Mouse (Mus musculus) forebrain, embryonic 12.5 days (tissue): ENCODE data around the gene Zfp710. TPM values are rescaled to one million over a fixed set of nuclear protein-coding genes. Genes with fewer than 3 reads are reported as not detected.

Source experiments
- ATAC-seq: fragments of 200-750 bp; cut with Nextera tagmentation; 2 replicates; pipeline ENCODE4 v1.8.0; 2017; ENCODE audit warnings: moderate TSS enrichment; ENCODE audit not compliant: low FRiP score
- H3K27ac ChIP-seq: fragments of 300-500 bp; sonication (generic); 2 replicates; pipeline ENCODE4 v1.5.1; 2016; ENCODE audit warnings: mild to moderate bottlenecking
- H3K27me3 ChIP-seq: fragments of 300-500 bp; sonication (generic); 2 replicates; pipeline ENCODE4 v1.6.1; 2016; ENCODE audit warnings: mild to moderate bottlenecking
- H3K36me3 ChIP-seq: fragments of 300-500 bp; sonication (generic); replicated peaks from 2 replicates; pipeline ENCODE4 v1.6.1; 2016; ENCODE audit warnings: mild to moderate bottlenecking
- H3K4me1 ChIP-seq: fragments of 300-500 bp; sonication (generic); 2 replicates; pipeline ENCODE4 v1.6.1; 2016
- H3K4me2 ChIP-seq: fragments of 300-500 bp; sonication (generic); 2 replicates; pipeline ENCODE4 v1.6.1; 2016; ENCODE audit warnings: mild to moderate bottlenecking, moderate library complexity
- H3K4me3 ChIP-seq: fragments of 300-500 bp; sonication (generic); replicated peaks from 2 replicates; pipeline ENCODE4 v1.5.1; 2016; ENCODE audit warnings: mild to moderate bottlenecking
- H3K9ac ChIP-seq: fragments of 300-500 bp; sonication (generic); 2 replicates; pipeline ENCODE4 v1.6.1; 2016; ENCODE audit warnings: mild to moderate bottlenecking
- H3K9me3 ChIP-seq: fragments of 300-500 bp; sonication (generic); 2 replicates; pipeline ENCODE4 v1.6.1; 2016
- WGBS: fragments of 180-500 bp; shearing (Covaris S2); methylation state at CpG from one replicate; pipeline ENCODE4 v1.1.7; 2016; 5-methylcytosine and 5-hydroxymethylcytosine counted together
- polyA plus RNA-seq: library from polyadenylated mRNA; unstranded; fragments of >200 nt; fragmentation: Nextera tagmentation; extraction: Ambion mirVana; gene quantifications from 2 replicates; pipeline ENCODE4 v1.2.1, GENCODE M21; 2016

Zfp710 gene
- polyA plus RNA-seq, 1 experiment from 2014 or later: 30.5 TPM

GRCm38 (mm10) chr7:80092351-80093046, 67.9 kb downstream of the Zfp710 start:
- 77% methylated on average over 9 of the region's 9 CpGs for WGBS
- H3K27me3 ChIP-seq: no peaks in the 10 kb centered on the region
- no peak overlapping the region for H3K4me2 ChIP-seq
- H3K9me3 ChIP-seq: no peaks in the 10 kb centered on the region
- H3K4me3 ChIP-seq: no peak overlapping the region
- H3K27ac ChIP-seq: no peak overlapping the region
- peaks cover 98% of the 10 kb centered on the region for H3K36me3 ChIP-seq
- H3K4me1 ChIP-seq: no peaks in the 10 kb centered on the region
- ATAC-seq: no peak
- no peak overlapping the region for H3K9ac ChIP-seq

- Histone ChIP-seq H3K27ac (no peak overlapping the region), H3K36me3 (peaks cover 98% of the 10 kb centered on the region)
- no peak for ATAC-seq
These were observed 69.9 kb downstream of the Zfp710 start for GRCm38 (mm10) chr7:80094481-80094880.

DNA sequence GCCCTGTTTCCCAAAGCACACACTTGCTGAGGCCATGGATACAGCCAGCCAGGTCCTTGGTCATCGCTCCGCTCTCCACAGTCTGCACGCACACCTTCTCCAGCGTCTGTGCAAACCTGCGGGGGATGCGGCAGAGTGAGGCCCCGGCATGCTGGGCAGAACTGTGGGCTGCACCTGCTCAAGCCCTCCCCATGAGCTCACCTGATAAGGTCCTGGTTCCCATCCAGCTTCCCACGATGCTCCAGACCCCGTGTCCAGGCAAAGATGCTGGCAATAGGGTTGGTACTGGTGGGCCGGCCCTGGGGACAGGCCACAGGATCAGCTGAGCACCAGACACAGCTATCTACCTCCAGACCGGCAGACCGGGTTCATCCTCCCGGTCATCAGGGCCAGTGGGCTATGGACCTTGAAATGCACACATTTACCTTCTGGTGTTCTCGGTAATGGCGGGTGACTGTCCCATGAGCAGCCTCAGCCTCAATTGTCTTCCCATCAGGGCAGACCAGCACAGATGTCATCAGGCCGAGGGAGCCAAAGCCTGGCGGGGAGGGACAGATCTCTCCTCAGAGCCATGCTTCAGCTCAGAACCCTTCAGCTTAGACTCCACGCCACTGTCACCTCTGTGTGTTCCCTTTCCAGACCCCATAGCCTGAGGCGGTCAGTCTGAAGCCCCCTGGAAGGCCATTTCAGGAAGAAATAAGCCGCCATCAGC, 71.1 kb downstream of the Zfp710 start:
- WGBS: 94% methylated on average over 20 of the region's 20 CpGs
- no peaks in the 10 kb centered on the region for H3K4me1 ChIP-seq
- no peak for ATAC-seq
- no peak overlapping the region for H3K9ac ChIP-seq
- peaks cover 98% of the 10 kb centered on the region for H3K36me3 ChIP-seq
- H3K27me3 ChIP-seq: no peaks in the 10 kb centered on the region
- no peaks in the 10 kb centered on the region for H3K9me3 ChIP-seq
- no peak overlapping the region for H3K27ac ChIP-seq
- no peak overlapping the region for H3K4me2 ChIP-seq
- H3K4me3 ChIP-seq: no peak overlapping the region

More at GRCm38 (mm10) chr7:80094481-80094880, 69.9 kb downstream of the Zfp710 start:
- no peak overlapping the region for H3K4me3 ChIP-seq
- WGBS: 84% methylated on average over 5 of the region's 5 CpGs
- H3K4me1 ChIP-seq: no peaks in the 10 kb centered on the region
- H3K9me3 ChIP-seq: no peaks in the 10 kb centered on the region
- no peaks in the 10 kb centered on the region for H3K27me3 ChIP-seq
- no peak overlapping the region for H3K9ac ChIP-seq
- no peak overlapping the region for H3K4me2 ChIP-seq

- peaks cover 100% of the 10 kb centered on the region for H3K36me3 ChIP-seq
- no peak overlapping the region for H3K4me2 ChIP-seq
- no peaks in the 10 kb centered on the region for H3K27me3 ChIP-seq
- no peaks in the 10 kb centered on the region for H3K9me3 ChIP-seq
- ATAC-seq: no peak
- H3K27ac ChIP-seq: no peak overlapping the region
- 96% methylated on average over 13 of the region's 13 CpGs for WGBS
- no peak overlapping the region for H3K9ac ChIP-seq
- H3K4me3 ChIP-seq: no peak overlapping the region
- H3K4me1 ChIP-seq: 0 out of 2 replicates have a peak, but pooled peaks cover under 1% of the 10 kb centered on the region
These were observed 73.9 kb downstream of the Zfp710 start for GRCm38 (mm10) chr7:80098389-80098976.

DNA sequence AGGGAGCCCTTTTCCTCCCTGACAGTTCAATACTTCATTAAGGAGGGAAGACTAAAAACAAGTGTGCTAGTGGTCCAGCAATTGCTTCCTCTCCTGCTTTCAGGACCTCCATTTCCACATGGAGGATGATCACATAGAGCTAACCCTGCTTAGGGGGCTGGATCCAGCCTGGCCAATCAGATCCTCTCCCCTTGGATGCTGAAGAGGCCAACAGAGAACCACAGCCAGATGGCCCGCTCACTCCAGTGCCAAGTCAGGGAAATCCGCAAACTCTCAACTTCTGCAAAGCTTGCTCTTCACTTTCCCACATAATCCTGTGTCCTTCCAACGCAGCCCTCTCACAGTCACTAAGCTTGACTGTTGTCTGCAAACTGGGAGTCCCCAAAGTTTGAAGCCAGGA, 78.7 kb downstream of the Zfp710 start:
- 0 out of 2 replicates have a peak, but pooled peaks cover 2% of the 10 kb centered on the region for H3K4me1 ChIP-seq
- H3K4me3 ChIP-seq: no peak overlapping the region
- WGBS: 93% methylated on average over 3 of the region's 3 CpGs
- no peak for ATAC-seq
- no peak overlapping the region for H3K4me2 ChIP-seq
- no peaks in the 10 kb centered on the region for H3K9me3 ChIP-seq
- H3K9ac ChIP-seq: no peak overlapping the region
- H3K27me3 ChIP-seq: no peaks in the 10 kb centered on the region
- H3K36me3 ChIP-seq: peaks cover 69% of the 10 kb centered on the region
- no peak overlapping the region for H3K27ac ChIP-seq

DNA sequence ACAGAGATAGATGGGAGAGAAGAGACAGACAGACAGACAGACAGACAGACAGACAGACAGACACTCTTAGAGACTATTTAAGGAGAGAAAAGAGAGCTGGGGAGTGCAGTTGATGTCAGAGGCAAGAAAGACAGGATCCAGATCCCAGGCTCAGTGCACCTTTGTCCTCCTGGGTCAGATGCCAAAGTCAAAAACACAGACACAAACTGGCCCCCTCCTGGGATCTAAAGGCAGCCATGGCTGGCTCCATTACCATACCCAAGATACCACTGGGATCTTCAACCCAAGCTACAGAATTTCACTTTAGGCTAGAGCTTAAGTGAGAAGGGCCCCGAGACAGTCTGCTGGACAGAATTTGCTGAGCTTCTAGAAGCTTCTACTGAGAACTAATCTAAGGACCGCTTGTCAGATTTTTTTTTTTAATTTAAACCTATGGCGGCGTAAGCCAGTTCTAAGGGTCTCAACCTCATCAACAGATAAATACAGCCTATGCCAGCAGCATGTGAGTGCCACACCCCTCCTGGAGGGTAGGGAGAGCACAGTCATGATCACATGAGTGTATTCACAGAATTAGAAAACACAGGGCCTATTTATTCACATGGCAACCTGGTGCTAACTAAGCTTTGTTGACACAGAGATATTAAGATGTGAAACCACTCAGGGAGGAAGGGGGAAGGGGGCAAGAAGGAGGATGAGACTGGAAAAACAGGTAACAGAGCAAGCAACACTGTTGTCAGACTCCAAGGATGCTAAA, 81.2 kb downstream of the Zfp710 start:
- H3K4me3 ChIP-seq: no peak overlapping the region
- H3K27me3 ChIP-seq: no peaks in the 10 kb centered on the region
- H3K27ac ChIP-seq: no peak overlapping the region
- 0 out of 2 replicates have a peak, but pooled peaks cover 2% of the 10 kb centered on the region for H3K4me1 ChIP-seq
- H3K36me3 ChIP-seq: peaks cover 58% of the 10 kb centered on the region
- WGBS: 94% methylated on average over 4 of the region's 4 CpGs
- H3K4me2 ChIP-seq: no peak overlapping the region
- H3K9me3 ChIP-seq: no peaks in the 10 kb centered on the region
- no peak overlapping the region for H3K9ac ChIP-seq
- ATAC-seq: no peak

DNA sequence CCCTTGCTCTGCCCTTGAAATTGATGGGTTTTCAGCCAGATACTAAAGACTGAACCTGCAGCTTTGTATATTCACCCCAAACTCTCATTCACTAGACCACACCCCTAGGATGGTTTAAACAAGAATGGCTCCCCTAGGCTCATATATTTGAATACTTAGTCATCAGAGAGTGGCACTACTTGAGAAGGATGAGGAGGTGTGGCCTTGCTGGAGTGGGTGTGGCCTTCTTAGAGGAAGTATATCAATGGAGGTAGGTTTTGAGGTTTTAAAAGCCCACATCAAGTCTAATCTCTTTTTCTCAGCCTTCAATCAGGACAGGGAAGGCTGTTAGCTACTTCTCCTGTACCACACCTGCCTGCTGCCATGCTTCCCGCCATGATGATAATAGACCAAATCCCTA, 81.8 kb downstream of the Zfp710 start:
- peaks cover 7% of the 10 kb centered on the region for H3K4me1 ChIP-seq
- H3K36me3 ChIP-seq: peaks cover 52% of the 10 kb centered on the region
- no peak overlapping the region for H3K9ac ChIP-seq
- H3K4me2 ChIP-seq: no peak overlapping the region
- ATAC-seq: no peak
- no peak overlapping the region for H3K4me3 ChIP-seq
- H3K27me3 ChIP-seq: no peaks in the 10 kb centered on the region
- H3K27ac ChIP-seq: no peak overlapping the region
- H3K9me3 ChIP-seq: no peaks in the 10 kb centered on the region
- WGBS: 100% methylated on average over 1 of the region's 1 CpGs

- 0 out of 2 replicates have a peak overlapping the region, but pooled peaks have one; percentile 25 for H3K27ac ChIP-seq
- H3K27me3 ChIP-seq: no peaks in the 10 kb centered on the region
- ATAC-seq: no peak
- H3K9me3 ChIP-seq: no peaks in the 10 kb centered on the region
- H3K4me2 ChIP-seq: no peak overlapping the region
- no peak overlapping the region for H3K9ac ChIP-seq
- WGBS: 79% methylated on average over 9 of the region's 9 CpGs
- peaks cover 29% of the 10 kb centered on the region for H3K36me3 ChIP-seq
- no peak overlapping the region for H3K4me3 ChIP-seq
- H3K4me1 ChIP-seq: peaks cover 43% of the 10 kb centered on the region
These were observed 86.7 kb downstream of the Zfp710 start for GRCm38 (mm10) chr7:80111066-80112045.

DNA sequence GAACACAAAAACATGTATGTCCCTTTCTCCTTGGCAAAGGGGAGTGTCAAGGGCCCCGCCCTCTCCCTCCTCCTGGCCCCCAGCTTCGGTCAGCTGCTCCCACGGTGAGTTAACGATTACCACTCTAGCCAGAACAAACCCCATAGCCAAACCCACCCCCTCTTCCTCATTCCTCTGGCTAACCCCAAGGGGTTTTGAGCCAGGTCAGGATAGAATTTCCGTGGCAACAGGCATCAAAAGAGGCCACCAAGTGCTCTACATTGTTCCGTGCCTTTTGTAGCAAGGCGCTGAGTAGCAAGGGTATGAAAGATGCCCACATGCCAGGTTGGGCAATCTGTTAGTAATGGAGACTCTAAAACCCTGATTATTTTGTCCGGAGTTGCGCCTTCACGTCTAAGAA, 89.4 kb downstream of the Zfp710 start:
- Histone ChIP-seq H3K4me1 (peaks cover 47% of the 10 kb centered on the region), H3K36me3 (peaks cover 13% of the 10 kb centered on the region)
- 9% methylated on average over 10 of the region's 10 CpGs for WGBS

GRCm38 (mm10) chr7:80114451-80115223, 90.0 kb downstream of the Zfp710 start:
- peak; percentile 80 for ATAC-seq
- Histone ChIP-seq H3K27ac (peak overlapping the region; percentile 96), H3K4me2 (peak overlapping the region; percentile 76), H3K4me3 (peak overlapping the region; percentile 91), H3K36me3 (peaks cover 10% of the 10 kb centered on the region), H3K9ac (peak overlapping the region; percentile 97), H3K27me3 (no peaks in the 10 kb centered on the region), H3K4me1 (peaks cover 47% of the 10 kb centered on the region), H3K9me3 (no peaks in the 10 kb centered on the region)
- under 1% methylated on average over 52 of the region's 52 CpGs for WGBS

More for the DNA sequence above, 89.4 kb downstream of the Zfp710 start:
- no peaks in the 10 kb centered on the region for H3K27me3 ChIP-seq
- H3K4me2 ChIP-seq: peak overlapping the region; percentile 76
- ATAC-seq: no peak
- H3K9ac ChIP-seq: peak overlapping the region; percentile 97
- no peaks in the 10 kb centered on the region for H3K9me3 ChIP-seq
- peak overlapping the region; percentile 91 for H3K4me3 ChIP-seq
- peak overlapping the region; percentile 96 for H3K27ac ChIP-seq
